Mouse (Mus musculus) c-Kit-positive CD71-positive TER-119-positive erythroid progenitor cells, embryonic 14.5 days (primary cell): ENCODE results near the gene Olfr782.
"Not testable (repeated sequence)": the region's sequence is repeated elsewhere in the genome, so short reads cannot be mapped to it uniquely, and the experiment has no call there.

Experiments used
- DNase-seq: peaks from one replicate; pipeline ENCODE4 v3.0.0-alpha.2; 2013; ENCODE audit warnings: low spot score

Olfr782 gene

DNA sequence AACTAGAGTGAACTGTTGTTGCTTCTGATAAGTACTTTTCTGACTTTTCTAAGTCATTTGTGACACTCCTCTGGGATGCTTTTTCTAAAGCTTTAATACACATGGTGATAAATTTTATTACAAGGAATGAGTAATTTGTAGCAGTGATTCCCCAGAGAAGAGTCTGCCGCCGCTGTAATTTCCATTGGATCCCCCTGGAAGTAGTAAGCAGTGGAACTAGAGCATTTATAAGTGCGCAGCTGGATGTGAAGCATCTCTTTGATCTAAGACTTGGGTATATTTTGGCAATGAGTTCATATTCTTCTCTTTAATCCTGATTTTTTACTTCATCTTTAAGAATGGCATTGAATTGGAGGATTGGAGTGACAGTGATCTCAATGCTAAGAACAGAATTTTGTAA, at the start of gene Olfr782:
TSS of gene Olfr782 (plus strand) at position 301 of the 400 bp plus-strand sequence.
- DNase-seq, result no peak

GRCm38 (mm10) chr10:129312973-129313372, 35.7 kb upstream of the Olfr782 start:
- not testable (repeated sequence) for DNase-seq

- DNase-seq, result not testable (repeated sequence)
These were observed 35.1 kb upstream of the Olfr782 start for GRCm38 (mm10) chr10:129313521-129313920.

DNA sequence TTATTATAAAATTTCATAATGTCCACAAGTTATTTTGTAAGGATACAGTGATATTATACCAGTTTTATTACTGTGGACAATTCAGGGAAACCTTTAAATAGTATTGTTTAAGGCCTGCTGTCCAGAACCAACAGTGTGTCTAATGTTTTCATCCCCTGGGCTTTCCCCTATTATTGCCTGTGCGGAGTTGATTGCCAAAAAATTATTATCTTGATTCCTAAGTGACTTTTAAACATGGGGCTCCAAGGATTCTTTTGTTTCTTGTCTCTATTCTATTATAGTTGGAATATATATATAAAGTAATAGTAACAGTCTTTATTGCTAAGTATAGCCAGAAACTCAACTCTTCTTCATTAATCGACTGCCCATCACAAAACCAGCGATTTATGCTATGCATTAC, 30.8 kb upstream of the Olfr782 start, which contains the start of gene Olfr780:
TSS of gene Olfr780 (plus strand) at position 301 of the 400 bp plus-strand sequence.
- no peak for DNase-seq

GRCm38 (mm10) chr10:129328554-129328953, 20.1 kb upstream of the Olfr782 start, which contains the start of gene Olfr781:
Olfr781 (plus strand) TSS chr10:129328854.
- no peak for DNase-seq

DNA sequence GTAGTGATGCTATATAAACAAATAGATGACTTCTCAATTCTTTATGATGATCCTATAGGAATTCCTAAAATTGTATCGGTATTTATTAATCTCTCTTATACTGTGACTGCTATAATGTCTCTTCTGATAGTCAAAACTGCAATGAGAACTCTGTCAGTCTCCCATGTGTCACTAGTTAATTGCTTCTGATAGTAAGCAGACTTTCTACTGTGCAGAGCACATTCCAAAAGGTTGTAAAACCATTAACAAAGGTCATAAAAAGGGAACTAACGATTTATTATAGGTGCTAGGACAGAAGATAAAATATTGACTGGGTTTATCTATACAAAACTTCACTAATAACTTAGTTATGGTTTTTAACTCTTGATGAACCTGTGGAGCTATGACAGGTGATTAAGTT, 3.8 kb downstream of the Olfr782 start:
- DNase-seq, result not testable (repeated sequence)

DNA sequence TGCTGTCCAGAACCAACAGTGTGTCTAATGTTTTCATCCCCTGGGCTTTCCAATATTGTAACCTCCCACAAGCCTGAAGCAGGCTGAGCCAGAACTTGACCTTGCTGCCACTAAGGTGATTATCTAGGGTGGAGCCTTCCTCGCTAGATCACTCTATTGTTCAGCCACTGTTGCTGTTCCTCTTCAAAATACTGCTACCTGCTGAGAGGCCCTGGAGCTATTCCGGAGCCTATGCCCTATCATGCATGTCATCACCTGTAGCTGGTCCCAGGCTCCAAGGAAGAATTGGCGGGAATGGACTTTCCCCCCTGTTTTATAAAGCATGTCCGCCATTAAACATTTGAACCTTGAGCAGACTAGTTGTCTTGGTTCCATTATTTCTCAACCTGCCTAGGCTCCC, 7.8 kb downstream of the Olfr782 start:
- DNase-seq, result not testable (repeated sequence)

DNA sequence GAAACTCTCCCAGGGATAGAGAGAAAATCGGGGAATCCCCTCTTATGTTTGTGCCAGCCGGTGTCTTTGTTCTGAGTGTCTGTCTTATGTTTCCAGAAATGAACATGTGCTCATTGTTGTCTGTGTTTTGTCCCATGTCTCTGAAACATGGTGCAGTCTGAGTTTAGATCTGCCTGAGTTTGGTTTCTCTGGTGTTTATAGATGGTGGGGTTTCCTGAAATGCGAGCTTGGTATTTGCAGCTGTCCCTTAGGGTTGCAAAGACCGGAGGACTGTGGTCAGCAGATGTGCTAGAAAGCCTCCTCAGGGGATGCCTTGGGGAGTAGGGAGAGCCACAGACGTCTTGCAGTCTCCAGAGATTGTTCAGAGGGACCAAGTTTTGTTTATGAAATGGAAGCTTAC, 8.7 kb downstream of the Olfr782 start:
- no peak for DNase-seq

DNA sequence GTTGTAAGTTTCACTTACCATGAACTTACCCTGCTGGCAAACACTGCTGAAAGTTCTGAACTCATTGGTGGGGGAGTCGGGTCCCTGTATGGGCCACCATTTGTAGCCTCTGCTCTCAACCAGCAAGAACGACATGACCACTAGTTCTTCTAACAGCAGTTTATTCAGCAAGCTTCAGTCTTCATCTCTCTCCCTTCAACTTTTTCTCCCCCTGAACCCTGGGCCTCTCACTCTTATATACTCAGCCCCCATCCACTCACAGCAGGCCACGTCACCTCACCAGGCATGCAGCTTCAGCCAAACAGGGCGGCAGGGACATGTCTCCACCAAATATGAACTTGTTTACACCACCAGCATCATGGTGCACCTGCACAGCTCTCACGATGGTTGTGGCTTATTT, 25.4 kb downstream of the Olfr782 start:
- not testable (repeated sequence) for DNase-seq

- DNase-seq, result no peak
These were observed 35.1 kb downstream of the Olfr782 start, which contains the start of gene Olfr784 for GRCm38 (mm10) chr10:129383783-129384182. Olfr784 (plus strand) TSS chr10:129384083.

DNA sequence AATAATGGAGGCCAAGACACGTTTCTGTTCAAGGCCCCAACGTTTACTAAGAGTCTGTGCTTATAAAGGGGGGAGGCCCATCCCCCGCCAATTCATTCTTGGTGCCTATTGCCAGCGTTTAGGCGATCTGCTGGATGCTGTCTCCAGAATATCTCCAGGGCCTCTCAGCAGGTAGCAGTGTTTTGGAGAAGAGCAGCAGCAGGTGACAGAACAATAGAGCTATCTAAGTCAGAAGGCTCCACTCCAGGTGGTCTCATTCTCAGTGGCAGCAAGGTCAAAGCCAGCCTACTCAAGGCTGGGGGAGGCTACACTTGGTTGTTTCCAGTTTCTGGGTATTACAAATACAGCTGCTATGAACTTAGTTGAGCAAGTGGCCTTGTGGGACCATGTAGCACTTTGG, 52.2 kb downstream of the Olfr782 start:
- no peak for DNase-seq
